Mouse (Mus musculus): ENCODE data around the gene Ntn4.

- TF ChIP-seq MAFK (IDR thresholded peaks at IDR 0.05; ENCODE audit: insufficient read depth, low read depth, low read length) (no peak), ZNF384 (IDR thresholded peaks at IDR 0.05; ENCODE audit: low read depth, low read length) (no peak), CHD2 (IDR thresholded peaks at IDR 0.05; ENCODE audit: low read depth, low read length) (no peak)
Measured at GRCm38 (mm10) chr10:93728131-93728530, 87.7 kb downstream of the Ntn4 start.

All from ES-E14 (cell line).